Mouse (Mus musculus): ENCODE measurements around the gene Trip10.

The Trip10 gene

DNA sequence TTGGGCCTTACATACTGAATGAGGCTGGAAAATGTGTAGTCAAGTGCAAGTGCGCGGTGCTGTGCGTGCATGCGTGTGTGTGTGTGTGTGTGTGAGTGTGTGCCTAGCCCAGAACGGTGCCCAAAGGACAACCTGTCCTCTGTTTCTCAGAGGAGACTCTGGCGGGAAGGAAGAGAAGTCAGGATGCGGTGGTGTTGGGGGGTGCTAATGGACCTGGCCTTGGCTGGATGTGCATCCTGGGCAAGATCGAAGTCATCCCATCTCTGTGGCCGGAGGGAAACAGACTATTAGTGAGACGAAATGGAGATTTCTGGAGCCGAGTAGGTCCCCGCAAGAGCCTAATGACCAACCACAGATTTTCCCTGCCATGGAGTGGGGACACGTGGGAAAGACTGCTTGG lies 484 bp upstream of the Trip10 start:
- TF ChIP-seq GATA4 (IDR thresholded peaks at IDR 0.05; ENCODE audit: insufficient replicate concordance, low read length), result no peak

DNA sequence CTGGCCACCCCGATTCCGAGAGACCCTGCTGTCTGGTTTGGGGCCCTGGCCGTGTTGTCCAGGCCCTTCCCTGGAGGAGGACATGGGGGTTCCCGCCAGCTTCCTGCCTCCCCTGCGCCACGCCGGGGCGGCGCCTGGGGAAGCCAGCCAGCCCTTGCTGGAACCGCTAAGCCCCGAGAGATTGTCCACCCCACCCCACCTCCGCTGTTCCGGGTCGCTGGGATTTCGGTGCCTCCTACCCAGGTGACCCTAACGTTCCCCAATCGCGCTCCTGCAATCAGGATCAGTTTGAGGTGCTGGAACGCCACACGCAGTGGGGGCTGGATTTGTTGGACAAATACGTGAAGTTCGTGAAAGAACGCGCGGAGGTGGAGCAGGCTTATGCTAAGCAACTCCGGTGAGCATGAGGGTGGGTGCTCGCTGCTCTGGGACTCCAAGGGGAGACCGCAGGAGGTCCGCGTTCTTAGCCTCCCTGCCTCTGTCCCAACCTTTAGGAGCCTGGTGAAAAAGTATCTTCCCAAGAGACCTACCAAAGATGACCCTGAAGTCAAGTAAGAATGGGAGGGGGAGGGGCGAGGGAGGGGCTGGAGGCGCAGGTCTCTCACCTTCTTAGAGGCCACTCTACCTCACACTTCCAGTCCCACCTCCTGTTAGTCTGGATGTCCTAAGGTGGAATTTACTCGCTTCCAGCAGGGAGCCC lies 1.4 kb downstream of the Trip10 start:
- TF ChIP-seq GATA4 (IDR thresholded peaks at IDR 0.05; ENCODE audit: insufficient replicate concordance, low read length), result no peak

DNA sequence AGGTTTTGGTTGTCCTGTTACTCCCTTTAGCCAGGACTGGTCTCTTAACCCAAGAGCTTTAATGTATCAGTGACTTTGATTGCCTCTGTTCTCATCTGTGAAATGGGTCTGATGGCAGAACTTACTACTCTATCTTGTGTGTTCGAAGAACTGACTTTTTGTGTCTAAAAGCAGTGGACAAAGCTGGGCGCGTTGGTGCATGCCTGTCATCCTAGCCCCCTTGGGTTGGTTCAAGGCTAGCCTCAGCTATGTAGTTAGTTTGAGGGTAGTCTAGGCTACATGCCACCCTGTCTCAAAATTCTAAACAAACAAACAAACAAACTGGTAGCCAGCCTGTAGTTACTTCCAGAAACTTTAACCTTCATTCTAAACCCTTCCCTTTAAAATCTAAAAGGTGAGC lies 2.2 kb downstream of the Trip10 start:
- TF ChIP-seq GATA4 (IDR thresholded peaks at IDR 0.05; ENCODE audit: insufficient replicate concordance, low read length), result no peak

DNA sequence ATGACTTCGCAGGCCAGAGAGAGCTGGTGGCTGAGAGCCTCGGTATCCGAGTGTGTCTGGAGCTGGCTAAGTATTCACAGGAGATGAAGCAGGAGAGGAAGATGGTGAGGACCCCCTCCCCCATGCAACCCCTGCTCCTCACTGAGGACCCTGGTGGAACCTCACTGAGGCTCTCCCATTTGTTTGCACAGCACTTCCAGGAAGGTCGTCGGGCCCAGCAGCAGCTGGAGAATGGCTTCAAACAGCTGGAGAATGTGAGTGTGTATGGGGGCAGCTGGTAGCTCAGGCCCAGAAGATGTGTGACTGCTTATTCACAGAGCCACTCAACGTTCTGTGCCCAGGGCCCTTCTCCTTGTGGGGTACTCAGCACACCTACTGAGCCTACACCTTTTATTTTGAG lies 4.1 kb downstream of the Trip10 start:
- no peak for TF ChIP-seq GATA4 (IDR thresholded peaks at IDR 0.05; ENCODE audit: insufficient replicate concordance, low read length)

DNA sequence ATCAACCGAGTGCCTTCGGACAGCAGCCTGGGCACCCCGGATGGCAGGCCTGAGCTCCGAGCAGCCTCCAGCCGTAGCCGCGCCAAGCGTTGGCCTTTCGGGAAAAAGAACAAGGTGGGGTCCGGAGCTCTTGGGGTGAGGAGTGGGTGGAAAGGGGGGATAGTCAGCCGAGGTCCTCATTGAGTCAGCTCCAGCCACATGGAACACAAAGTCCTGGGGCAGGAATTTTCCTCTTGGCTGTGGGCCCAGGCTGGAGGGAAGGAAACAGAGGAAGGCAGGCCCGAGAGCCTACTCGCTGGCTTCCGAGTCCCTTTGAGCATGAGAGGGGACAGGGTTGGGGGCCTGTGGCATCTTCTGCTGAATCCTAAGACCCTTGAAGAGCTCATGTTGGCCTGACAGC lies 6.1 kb downstream of the Trip10 start:
- TF ChIP-seq GATA4 (IDR thresholded peaks at IDR 0.05; ENCODE audit: insufficient replicate concordance, low read length), result no peak

DNA sequence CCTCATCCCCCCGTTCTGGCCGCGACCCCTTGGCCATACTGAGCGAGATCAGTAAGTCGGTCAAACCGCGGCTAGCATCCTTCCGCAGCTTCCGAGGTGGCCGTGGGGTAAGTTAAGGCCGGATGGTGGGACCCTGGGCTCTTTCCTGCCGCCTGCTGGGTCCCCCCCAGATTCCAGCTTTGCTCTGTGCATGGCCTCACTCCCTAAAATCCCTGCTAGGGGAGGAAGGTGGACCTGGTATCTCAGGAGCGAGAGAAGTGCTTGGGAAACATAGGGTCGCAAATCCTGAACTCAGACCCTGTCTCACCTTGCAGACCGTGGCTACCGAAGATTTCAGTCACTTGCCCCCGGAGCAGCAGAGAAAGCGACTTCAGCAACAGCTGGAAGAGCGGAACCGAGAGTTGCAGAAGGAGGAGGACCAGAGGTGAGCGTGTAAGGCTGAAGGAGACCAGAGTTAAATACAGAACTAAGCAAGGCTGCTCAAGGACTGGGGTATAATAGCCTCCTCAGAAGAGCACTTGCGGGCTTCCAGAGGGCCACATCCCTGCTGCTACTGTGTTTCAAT lies 7.7 kb downstream of the Trip10 start:
- TF ChIP-seq GATA4 (IDR thresholded peaks at IDR 0.05; ENCODE audit: insufficient replicate concordance, low read length), result no peak

DNA sequence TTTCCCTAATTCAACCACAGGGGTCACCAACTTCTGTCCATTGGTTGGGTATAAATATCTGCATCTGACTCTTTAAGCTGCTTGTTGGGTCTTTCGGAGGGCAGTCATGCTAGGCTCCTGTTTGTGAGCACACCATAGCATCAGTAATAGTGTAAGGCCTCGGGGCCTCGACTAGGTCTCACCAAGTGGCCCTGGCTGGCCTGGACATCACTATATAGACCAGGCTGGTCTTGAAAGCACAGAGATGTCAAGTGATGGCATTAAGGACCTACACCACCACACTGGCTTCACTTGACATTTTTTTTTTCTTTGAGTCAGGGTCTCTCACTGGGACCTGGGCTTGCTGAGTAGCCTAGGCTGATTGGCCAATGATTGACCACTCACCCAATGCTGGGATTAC lies 8.9 kb downstream of the Trip10 start:
- TF ChIP-seq GATA4 (IDR thresholded peaks at IDR 0.05; ENCODE audit: insufficient replicate concordance, low read length), result no peak

DNA sequence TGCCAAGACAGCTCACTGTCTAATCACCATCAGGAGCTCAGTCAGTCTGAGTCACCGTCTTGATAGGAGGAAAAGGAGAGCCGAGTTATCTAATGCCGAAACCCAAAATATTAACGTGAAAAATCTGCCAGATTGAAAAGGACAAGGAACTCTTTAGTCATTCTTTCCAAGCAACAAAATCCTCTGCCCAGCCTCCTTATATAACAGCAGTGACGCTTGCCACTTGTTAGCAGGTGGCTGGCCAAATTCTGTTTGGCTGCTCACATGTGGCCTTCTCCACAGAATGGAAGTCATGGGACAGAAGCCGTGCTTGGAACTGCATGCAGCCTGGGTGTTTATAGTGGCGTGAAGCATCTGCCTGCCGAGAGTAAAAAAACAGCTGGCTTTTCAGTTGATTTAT lies 10.5 kb downstream of the Trip10 start:
- no peak for TF ChIP-seq GATA4 (IDR thresholded peaks at IDR 0.05; ENCODE audit: insufficient replicate concordance, low read length)

DNA sequence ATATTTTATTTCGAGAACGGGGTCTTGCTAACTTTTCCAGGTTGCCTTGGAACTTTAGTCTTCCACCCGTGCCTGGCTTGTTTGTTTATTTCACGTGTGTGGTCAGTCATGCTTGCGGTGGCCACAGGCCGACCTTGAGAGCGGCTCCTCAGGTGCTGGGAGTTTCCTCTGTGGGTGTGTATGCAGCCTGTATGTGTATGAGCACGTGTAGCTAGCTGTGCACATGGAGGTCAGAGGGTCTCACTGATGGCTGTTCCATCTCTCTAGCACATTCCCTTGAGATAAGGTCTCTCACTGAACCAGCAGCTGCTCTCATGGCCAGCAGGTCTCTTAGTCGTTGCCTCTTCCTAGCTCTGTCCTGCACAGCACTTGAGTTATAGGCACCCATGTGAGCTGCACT lies 11.1 kb downstream of the Trip10 start:
- TF ChIP-seq GATA4 (IDR thresholded peaks at IDR 0.05; ENCODE audit: insufficient replicate concordance, low read length), result no peak

DNA sequence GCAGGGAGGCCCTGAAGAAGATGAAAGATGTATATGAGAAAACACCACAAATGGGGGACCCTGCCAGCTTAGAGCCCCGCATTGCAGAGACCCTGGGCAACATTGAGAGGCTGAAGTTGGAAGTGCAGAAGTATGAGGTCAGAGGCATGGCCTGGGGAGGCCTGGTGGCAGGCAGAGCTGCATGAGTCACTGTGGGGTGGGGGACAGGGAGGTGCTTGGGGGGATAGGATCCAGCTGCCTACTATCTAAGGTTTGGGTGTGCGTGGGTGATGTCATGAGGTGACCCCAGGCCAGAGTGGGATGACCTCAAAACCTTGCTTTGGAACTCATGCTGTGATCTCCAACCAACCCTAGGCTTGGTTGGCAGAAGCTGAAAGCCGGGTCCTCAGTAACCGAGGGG lies 12.0 kb downstream of the Trip10 start:
- no peak for TF ChIP-seq GATA4 (IDR thresholded peaks at IDR 0.05; ENCODE audit: insufficient replicate concordance, low read length)

DNA sequence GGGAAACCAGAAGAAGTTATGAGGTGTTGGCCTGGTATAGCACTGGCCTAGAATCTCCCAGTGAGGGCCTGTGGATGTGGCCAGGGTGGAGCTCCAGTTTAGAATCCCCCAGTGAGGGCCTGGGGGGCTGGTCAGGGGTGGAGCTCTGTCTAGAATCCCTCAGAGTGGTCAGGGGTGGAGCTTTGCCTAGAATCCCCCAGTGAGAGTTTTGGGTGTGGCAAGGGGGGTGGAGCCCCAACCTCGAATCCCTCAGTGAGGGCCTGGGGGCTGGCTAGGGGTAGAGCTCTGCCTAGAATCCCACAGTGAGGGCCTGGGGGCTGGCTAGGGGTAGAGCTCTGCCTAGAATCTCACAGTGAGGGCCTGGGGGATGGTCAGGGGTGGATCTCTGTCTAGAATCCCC lies 12.5 kb downstream of the Trip10 start:
- no peak for TF ChIP-seq GATA4 (IDR thresholded peaks at IDR 0.05; ENCODE audit: insufficient replicate concordance, low read length)

DNA sequence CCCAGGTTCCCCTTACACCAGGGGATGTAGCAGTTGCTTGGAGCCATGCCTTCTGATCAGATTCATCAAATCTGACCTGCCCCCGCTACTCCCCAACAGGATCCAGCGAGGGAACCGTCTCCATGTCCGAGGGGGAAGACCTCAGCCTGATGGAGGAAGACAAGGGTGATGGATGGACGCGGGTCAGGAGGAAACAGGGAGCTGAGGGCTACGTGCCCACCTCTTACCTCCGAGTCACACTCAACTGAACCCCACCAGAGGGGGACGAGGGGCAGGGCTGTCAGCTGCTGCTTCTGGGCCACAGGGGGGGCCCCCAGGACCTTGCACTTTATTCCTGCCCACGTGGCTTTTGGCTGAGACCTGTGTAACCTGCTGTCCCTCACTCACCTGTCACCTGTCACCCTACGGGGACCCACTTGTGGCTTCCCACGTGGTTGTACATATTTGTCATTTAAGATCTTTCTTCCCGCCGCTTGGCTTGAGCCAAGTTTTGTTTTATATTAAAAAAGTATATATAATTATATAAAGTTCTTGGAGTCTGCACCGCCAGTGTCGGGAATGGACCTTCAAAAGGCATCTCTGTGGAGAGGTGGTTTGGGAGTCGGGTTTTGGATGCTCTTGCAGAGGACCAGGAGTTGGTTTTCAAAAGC lies 13.8 kb downstream of the Trip10 start:
- TF ChIP-seq GATA4 (IDR thresholded peaks at IDR 0.05; ENCODE audit: insufficient replicate concordance, low read length), result no peak

DNA sequence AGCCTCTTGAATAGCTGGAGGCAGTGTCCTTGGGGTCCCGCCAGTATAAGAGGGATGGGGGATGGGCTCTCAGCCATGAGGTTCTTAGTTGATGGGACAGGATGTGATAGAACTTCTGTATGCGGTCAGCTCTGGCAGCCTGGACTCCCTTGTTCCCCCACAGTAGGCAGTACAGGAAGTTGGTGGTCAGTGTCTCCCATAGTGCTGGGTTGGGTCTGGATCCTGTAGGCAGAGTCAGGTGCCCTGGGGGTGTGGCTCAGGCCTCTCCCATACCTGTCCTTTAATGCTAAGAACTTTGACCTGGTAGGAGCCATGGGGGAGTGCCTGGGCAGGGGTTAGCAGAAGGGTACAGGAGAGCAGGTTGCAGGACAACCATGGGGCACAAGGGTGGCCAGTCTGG lies 14.9 kb downstream of the Trip10 start:
- no peak for TF ChIP-seq GATA4 (IDR thresholded peaks at IDR 0.05; ENCODE audit: insufficient replicate concordance, low read length)

DNA sequence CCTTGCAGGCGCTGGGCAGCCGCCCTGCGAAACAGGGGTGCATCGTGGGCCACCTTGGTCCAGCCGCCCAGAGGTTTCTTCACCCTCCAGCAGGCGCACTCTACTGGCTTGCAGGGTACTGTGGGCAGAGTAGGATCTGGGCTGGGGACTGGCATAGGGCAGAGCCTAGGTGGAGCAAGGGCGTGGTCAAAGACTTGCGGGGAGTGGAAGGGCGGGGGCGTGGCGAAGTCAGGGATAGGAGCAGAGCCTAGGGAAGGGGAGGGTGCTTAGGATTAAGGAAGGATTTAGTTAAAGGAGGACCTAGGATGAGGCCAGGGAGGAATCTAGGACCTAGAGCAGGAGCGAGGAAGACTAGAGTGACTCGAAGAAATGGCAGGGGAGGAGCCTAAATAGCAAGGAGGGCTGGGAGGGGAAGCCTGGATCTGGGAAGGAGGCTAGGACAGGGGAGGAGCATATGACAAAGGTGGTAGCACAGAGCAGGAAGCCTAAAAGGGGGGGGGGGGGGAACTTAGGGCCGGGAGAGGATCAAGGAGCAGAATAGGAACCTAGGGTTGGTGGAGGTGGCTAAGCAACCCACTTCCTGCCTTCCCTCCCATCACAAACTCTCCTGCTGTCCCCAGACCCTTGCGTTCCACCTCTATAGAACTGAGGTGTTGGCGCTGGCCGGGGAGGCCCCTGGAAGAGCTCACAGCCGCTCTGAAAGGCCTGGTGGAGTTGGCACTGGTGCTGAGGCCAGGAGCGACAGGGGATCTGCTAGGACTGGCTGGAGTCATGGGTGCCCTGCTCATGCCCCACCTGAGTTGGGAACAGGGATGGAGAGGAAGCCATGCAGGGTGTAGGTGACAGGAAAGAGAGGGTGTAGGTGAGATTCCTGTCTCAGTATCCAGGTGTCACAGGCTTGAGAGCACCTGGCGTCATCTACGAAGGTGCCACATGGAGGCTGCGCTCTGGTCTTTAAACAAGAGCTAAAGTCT lies 16.0 kb downstream of the Trip10 start:
- TF ChIP-seq GATA4 (IDR thresholded peaks at IDR 0.05; ENCODE audit: insufficient replicate concordance, low read length), result no peak

DNA sequence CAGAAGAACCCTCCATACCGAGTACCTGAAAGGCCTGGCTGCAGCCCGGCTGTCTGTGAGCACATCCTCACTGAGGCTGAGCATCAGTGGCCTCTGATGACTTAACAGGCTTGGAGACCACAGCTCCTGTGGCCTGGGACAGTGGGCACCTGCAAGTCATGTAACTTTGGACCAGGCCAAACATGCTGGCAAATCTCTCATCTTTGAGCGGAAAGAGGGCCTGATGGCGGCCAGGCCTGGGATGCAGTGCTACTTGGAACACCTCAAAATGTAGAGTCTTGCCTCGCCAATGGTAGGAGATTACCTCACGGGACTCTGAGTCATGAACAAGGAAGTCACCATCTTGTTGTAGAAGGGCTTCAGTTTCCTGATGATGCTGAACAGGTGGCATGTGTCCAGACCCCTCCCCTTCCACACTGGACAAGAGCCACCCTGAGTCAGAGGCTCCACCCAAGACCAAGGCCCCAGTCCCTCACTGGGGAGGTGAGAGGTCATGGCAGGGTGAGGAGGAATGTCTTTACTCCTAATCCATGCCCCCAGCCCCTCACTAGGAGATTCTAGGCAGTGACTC lies 18.4 kb downstream of the Trip10 start:
- TF ChIP-seq GATA4 (IDR thresholded peaks at IDR 0.05; ENCODE audit: insufficient replicate concordance, low read length), result no peak
